Mouse (Mus musculus): ENCODE results near the gene Tcstv3. TPM values are rescaled to one million over a fixed set of nuclear protein-coding genes. Genes with fewer than 3 reads are reported as not detected.
"Not testable (repeated sequence)": the region's sequence is repeated elsewhere in the genome, so short reads cannot be mapped to it uniquely, and the experiment has no call there.

The Tcstv3 gene
- polyA plus RNA-seq (2012; fragmentation: generic; extraction: Trizol): 0.20 TPM
- long read RNA-seq, experiment 1: 0 reads
- long read RNA-seq, experiment 2: 0 reads

- not testable (repeated sequence) for H3ac ChIP-seq (ENCODE audit: control insufficient read depth, insufficient read length, low read depth); H3K79me2 ChIP-seq (ENCODE audit: control insufficient read depth, insufficient read depth); H3K27me3 ChIP-seq (ENCODE audit: control insufficient read depth, insufficient read depth, insufficient read length); H3K4me3 ChIP-seq (ENCODE audit: insufficient read depth, poor library complexity, severe bottlenecking); H3K36me3 ChIP-seq (ENCODE audit: control insufficient read depth, insufficient read depth); H3K79me3 ChIP-seq (ENCODE audit: low read depth)
Observed at GRCm38 (mm10) chr13:120316578-120316977, at the start of gene Tcstv3. Tcstv3 (plus strand) TSS chr13:120316878.

- H3K4me3 ChIP-seq (ENCODE audit: insufficient read depth, poor library complexity, severe bottlenecking); H3K79me2 ChIP-seq (ENCODE audit: control insufficient read depth, insufficient read depth); H3ac ChIP-seq (ENCODE audit: control insufficient read depth, insufficient read length, low read depth); H3K36me3 ChIP-seq (ENCODE audit: control insufficient read depth, insufficient read depth); H3K79me3 ChIP-seq (ENCODE audit: low read depth); H3K27me3 ChIP-seq (ENCODE audit: control insufficient read depth, insufficient read depth, insufficient read length): not testable (repeated sequence)
Observed at GRCm38 (mm10) chr13:120277837-120278236, 38.8 kb upstream of the Tcstv3 start.

GRCm38 (mm10) chr13:120278784-120279183, 37.9 kb upstream of the Tcstv3 start:
- H3ac ChIP-seq (ENCODE audit: control insufficient read depth, insufficient read length, low read depth): no peak overlapping the region
- TF ChIP-seq CEBPB (IDR thresholded peaks at IDR 0.05; ENCODE audit: low read depth) (no peak), MAX (IDR thresholded peaks at IDR 0.05) (no peak), CTCF (IDR thresholded peaks at IDR 0.05; ENCODE audit: control insufficient read depth, insufficient read depth, insufficient read length) (no peak), MYOG (IDR thresholded peaks at IDR 0.05; ENCODE audit: control insufficient read depth, extremely low read depth, insufficient read length) (no peak), USF1 (IDR thresholded peaks at IDR 0.05; ENCODE audit: low read depth) (no peak), MYOD1 (IDR thresholded peaks at IDR 0.05; ENCODE audit: control insufficient read depth, insufficient read length, low read depth) (no peak), FOSL1 (IDR thresholded peaks at IDR 0.05; ENCODE audit: insufficient read depth, low read length, poor library complexity, severe bottlenecking) (no peak)
- H3K79me2 ChIP-seq (ENCODE audit: control insufficient read depth, insufficient read depth): no peaks in the 10 kb centered on the region
- no peaks in the 10 kb centered on the region for H3K79me3 ChIP-seq (ENCODE audit: low read depth)
- H3K27me3 ChIP-seq (ENCODE audit: control insufficient read depth, insufficient read depth, insufficient read length): no peaks in the 10 kb centered on the region
- no peak overlapping the region for H3K4me3 ChIP-seq (ENCODE audit: insufficient read depth, poor library complexity, severe bottlenecking)
- no peaks in the 10 kb centered on the region for H3K36me3 ChIP-seq (ENCODE audit: control insufficient read depth, insufficient read depth)

- H3K27me3 ChIP-seq (ENCODE audit: control insufficient read depth, insufficient read depth, insufficient read length): no peaks in the 10 kb centered on the region
- TF ChIP-seq USF1 (IDR thresholded peaks at IDR 0.05; ENCODE audit: low read depth) (no peak), FOSL1 (IDR thresholded peaks at IDR 0.05; ENCODE audit: insufficient read depth, low read length, poor library complexity, severe bottlenecking) (no peak), CEBPB (IDR thresholded peaks at IDR 0.05; ENCODE audit: low read depth) (no peak), MYOD1 (IDR thresholded peaks at IDR 0.05; ENCODE audit: control insufficient read depth, insufficient read length, low read depth) (no peak), MYOG (IDR thresholded peaks at IDR 0.05; ENCODE audit: control insufficient read depth, extremely low read depth, insufficient read length) (no peak), MAX (IDR thresholded peaks at IDR 0.05) (no peak), CTCF (IDR thresholded peaks at IDR 0.05; ENCODE audit: control insufficient read depth, insufficient read depth, insufficient read length) (no peak)
- H3K79me3 ChIP-seq (ENCODE audit: low read depth): no peaks in the 10 kb centered on the region
- no peaks in the 10 kb centered on the region for H3K79me2 ChIP-seq (ENCODE audit: control insufficient read depth, insufficient read depth)
- no peak overlapping the region for H3ac ChIP-seq (ENCODE audit: control insufficient read depth, insufficient read length, low read depth)
- H3K36me3 ChIP-seq (ENCODE audit: control insufficient read depth, insufficient read depth): no peaks in the 10 kb centered on the region
- no peak overlapping the region for H3K4me3 ChIP-seq (ENCODE audit: insufficient read depth, poor library complexity, severe bottlenecking)
Observed at GRCm38 (mm10) chr13:120299324-120299894, 17.3 kb upstream of the Tcstv3 start.

- Histone ChIP-seq H3K4me3 (ENCODE audit: insufficient read depth, poor library complexity, severe bottlenecking) (no peak within 1 kb of the TSS), H3K36me3 (ENCODE audit: control insufficient read depth, insufficient read depth) (no peaks in the 10 kb centered on the region), H3K79me2 (ENCODE audit: control insufficient read depth, insufficient read depth) (no peaks in the 10 kb centered on the region), H3K79me3 (ENCODE audit: low read depth) (no peaks in the 10 kb centered on the region), H3K27me3 (ENCODE audit: control insufficient read depth, insufficient read depth, insufficient read length) (no peaks in the 10 kb centered on the region), H3ac (ENCODE audit: control insufficient read depth, insufficient read length, low read depth) (no peak within 1 kb of the TSS)
- TF ChIP-seq CEBPB (IDR thresholded peaks at IDR 0.05; ENCODE audit: low read depth) (no peak), MYOG (IDR thresholded peaks at IDR 0.05; ENCODE audit: control insufficient read depth, extremely low read depth, insufficient read length) (no peak), MAX (IDR thresholded peaks at IDR 0.05) (no peak), MYOD1 (IDR thresholded peaks at IDR 0.05; ENCODE audit: control insufficient read depth, insufficient read length, low read depth) (no peak), CTCF (IDR thresholded peaks at IDR 0.05; ENCODE audit: control insufficient read depth, insufficient read depth, insufficient read length) (no peak), FOSL1 (IDR thresholded peaks at IDR 0.05; ENCODE audit: insufficient read depth, low read length, poor library complexity, severe bottlenecking) (no peak), USF1 (IDR thresholded peaks at IDR 0.05; ENCODE audit: low read depth) (no peak)
Observed at GRCm38 (mm10) chr13:120299991-120300442, 16.7 kb upstream of the Tcstv3 start, which contains the start of gene BC147527. BC147527 (plus strand) TSS chr13:120300392.

- Histone ChIP-seq H3K79me2 (ENCODE audit: control insufficient read depth, insufficient read depth) (no peaks in the 10 kb centered on the region), H3K4me3 (ENCODE audit: insufficient read depth, poor library complexity, severe bottlenecking) (no peak overlapping the region), H3K27me3 (ENCODE audit: control insufficient read depth, insufficient read depth, insufficient read length) (no peaks in the 10 kb centered on the region), H3ac (ENCODE audit: control insufficient read depth, insufficient read length, low read depth) (no peak overlapping the region), H3K79me3 (ENCODE audit: low read depth) (no peaks in the 10 kb centered on the region), H3K36me3 (ENCODE audit: control insufficient read depth, insufficient read depth) (no peaks in the 10 kb centered on the region)
- TF ChIP-seq FOSL1 (IDR thresholded peaks at IDR 0.05; ENCODE audit: insufficient read depth, low read length, poor library complexity, severe bottlenecking): no peak
Observed at GRCm38 (mm10) chr13:120300853-120301252, 15.8 kb upstream of the Tcstv3 start.
